Mouse (Mus musculus): ENCODE measurements at regions not wholly inside any gene's neighbourhood (a gene's known extent, or its start where the extent isn't known, plus 50 kb on each side); places are given as distances from the start of the nearest gene placed in this dataset.

- no peaks in the 10 kb centered on the region for H3K9me3 ChIP-seq (replicated peaks; ENCODE audit: insufficient read depth, low read length)
- H3K27ac ChIP-seq (ENCODE audit: control insufficient read depth, low read depth, low read length), result no peak overlapping the region
- DNase-seq (ENCODE audit: low read depth, low spot score), result no peak
- TF ChIP-seq RCOR1 (IDR thresholded peaks at IDR 0.05; ENCODE audit: low read depth, low read length) (no peak), ELF1 (IDR thresholded peaks at IDR 0.05; ENCODE audit: low read depth, low read length) (no peak), EP300 (IDR thresholded peaks at IDR 0.05; ENCODE audit: low read depth in 1 of 2, low read length in 2 of 2) (no peak), CHD1 (IDR thresholded peaks at IDR 0.05; ENCODE audit: low read depth, low read length) (no peak), ZC3H11A (IDR thresholded peaks at IDR 0.05; ENCODE audit: low read depth, low read length) (no peak), HCFC1 (IDR thresholded peaks at IDR 0.05; ENCODE audit: low read depth, low read length) (no peak), RAD21 (IDR thresholded peaks at IDR 0.05; ENCODE audit: low read depth, low read length) (no peak), MXI1 (IDR thresholded peaks at IDR 0.05; ENCODE audit: low read depth, low read length) (no peak), ETS1 (IDR thresholded peaks at IDR 0.05; ENCODE audit: low read depth, low read length) (no peak), MYB (IDR thresholded peaks at IDR 0.05; ENCODE audit: low read depth, low read length) (no peak), KAT2A (conservative IDR thresholded peaks at IDR 0.05; ENCODE audit: low read depth, low read length) (no peak)
- no peaks in the 10 kb centered on the region for H3K4me1 ChIP-seq (ENCODE audit: control insufficient read depth in 1 of 2, insufficient read depth in 2 of 2, low read length in 2 of 2)
- H3K27me3 ChIP-seq (ENCODE audit: control insufficient read depth in 1 of 2, insufficient read depth in 2 of 2, low read length in 2 of 2), result no peaks in the 10 kb centered on the region
- no peak overlapping the region for H3K4me3 ChIP-seq (ENCODE audit: control insufficient read depth in 1 of 2, insufficient read depth in 1 of 2, low read depth in 2 of 2, low read length in 2 of 2)
- no peaks in the 10 kb centered on the region for H3K36me3 ChIP-seq (ENCODE audit: control insufficient read depth in 1 of 2, insufficient read depth in 2 of 2, low read length in 2 of 2)
- no peak overlapping the region for H3K9ac ChIP-seq (ENCODE audit: control insufficient read depth, low read depth, low read length, poor library complexity, severe bottlenecking)
- no peaks in the 10 kb centered on the region for H3K79me2 ChIP-seq (ENCODE audit: control insufficient read depth, insufficient read depth, low read length, poor library complexity)
These were observed 293.4 kb upstream of the Lcorl start for GRCm38 (mm10) chr5:46150825-46151224.

- H3K27me3 ChIP-seq (ENCODE audit: control insufficient read depth in 1 of 2, insufficient read depth in 2 of 2, low read length in 2 of 2), result no peaks in the 10 kb centered on the region
- no peak for TF ChIP-seq NELFE (IDR thresholded peaks at IDR 0.05; ENCODE audit: low read depth, low read length)
- no peak for TF ChIP-seq USF2 (IDR thresholded peaks at IDR 0.05; ENCODE audit: borderline replicate concordance in 1 of 2, insufficient read depth in 1 of 2, low read depth in 1 of 2, low read length in 2 of 2)
- TF ChIP-seq NRF1 (IDR thresholded peaks at IDR 0.05; ENCODE audit: insufficient read depth, low read depth, low read length, poor library complexity, severe bottlenecking), result no peak
- no peak for TF ChIP-seq E2F4 (IDR thresholded peaks at IDR 0.05; ENCODE audit: borderline replicate concordance, low read depth, low read length)
- TF ChIP-seq MAZ (IDR thresholded peaks at IDR 0.05; ENCODE audit: low read depth, low read length), result no peak
- TF ChIP-seq ZMIZ1 (IDR thresholded peaks at IDR 0.05; ENCODE audit: low read depth, low read length), result no peak
- no peak for DNase-seq (ENCODE audit: low read depth, low spot score)
- H3K79me2 ChIP-seq (ENCODE audit: control insufficient read depth, insufficient read depth, low read length, poor library complexity), result no peaks in the 10 kb centered on the region
- H3K36me3 ChIP-seq (ENCODE audit: control insufficient read depth in 1 of 2, insufficient read depth in 2 of 2, low read length in 2 of 2), result no peaks in the 10 kb centered on the region
- H3K9me3 ChIP-seq (replicated peaks; ENCODE audit: insufficient read depth, low read length), result no peaks in the 10 kb centered on the region
- H3K4me3 ChIP-seq (ENCODE audit: control insufficient read depth in 1 of 2, insufficient read depth in 1 of 2, low read depth in 2 of 2, low read length in 2 of 2), result no peak overlapping the region
- no peak overlapping the region for H3K9ac ChIP-seq (ENCODE audit: control insufficient read depth, low read depth, low read length, poor library complexity, severe bottlenecking)
- H3K4me1 ChIP-seq (ENCODE audit: control insufficient read depth in 1 of 2, insufficient read depth in 2 of 2, low read length in 2 of 2), result no peaks in the 10 kb centered on the region
- H3K27ac ChIP-seq (ENCODE audit: control insufficient read depth, low read depth, low read length), result no peak overlapping the region
These were observed 292.6 kb upstream of the Lcorl start for GRCm38 (mm10) chr5:46149851-46150615.
